Mouse (Mus musculus): ENCODE data around the gene Entpd5. TPM values are rescaled to one million over a fixed set of nuclear protein-coding genes. Genes with fewer than 3 reads are reported as not detected.
A peak's percentile ranks its signal among the peaks of the same experiment; 100 is the strongest.

Gene Entpd5
- polyA plus RNA-seq, 1 experiment from 2014 or later = 8.9 TPM

DNA sequence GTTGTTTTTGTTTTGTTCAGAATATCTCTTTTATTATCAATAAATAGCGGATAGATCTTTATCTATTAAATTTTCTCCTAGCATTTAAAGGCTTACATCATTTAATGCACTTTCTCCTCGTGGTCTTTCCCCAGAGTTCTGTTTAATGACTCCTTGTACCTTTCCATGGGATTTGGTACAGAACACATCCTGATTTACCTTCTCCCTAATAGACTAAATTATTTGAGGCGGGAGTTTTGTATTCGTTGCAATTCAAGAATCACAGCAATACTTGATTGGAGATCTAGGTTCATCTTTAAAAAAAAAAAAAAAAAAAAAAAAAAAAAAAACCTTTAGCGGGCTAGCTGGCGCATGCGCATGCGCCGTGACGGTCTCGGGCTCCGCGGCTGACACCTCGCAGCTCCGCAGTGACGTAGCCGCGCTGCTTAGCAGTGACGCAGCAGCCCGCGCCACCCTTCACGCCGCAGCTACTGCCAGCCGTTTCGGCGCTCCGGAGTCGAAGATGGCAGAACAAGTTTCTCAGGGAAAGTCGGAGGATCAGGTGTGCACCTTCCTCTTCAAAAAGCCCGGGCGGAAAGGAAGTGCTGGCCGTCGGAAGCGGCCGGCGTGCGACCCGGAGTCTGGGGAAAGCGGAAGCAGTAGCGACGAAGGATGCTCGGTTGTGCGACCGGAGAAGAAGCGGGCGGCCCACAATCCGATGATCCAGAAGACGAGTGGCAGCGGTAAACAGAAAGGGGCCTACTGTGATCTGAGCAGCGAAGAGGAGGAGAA is 8.2 kb upstream of the Entpd5 start, which contains the start of gene Rnf113a2:
Rnf113a2 (plus strand) TSS at position 363 of the 771 bp plus-strand sequence.
- H3K4me3 ChIP-seq = peak within 1 kb of the TSS; percentile 70
- H3K27ac ChIP-seq = peak within 1 kb of the TSS; percentile 87
- peaks cover 6% of the 10 kb centered on the region for H3K4me1 ChIP-seq
- DNase-seq (ENCODE audit: low spot score) = peak; percentile 86
- H3K27me3 ChIP-seq (ENCODE audit: low read depth, poor library complexity, severe bottlenecking) = no peaks in the 10 kb centered on the region
- no peaks in the 10 kb centered on the region; the same call in 1 of the 2 replicates for H3K9me3 ChIP-seq (replicated peaks)
- peaks cover 9% of the 10 kb centered on the region for H3K36me3 ChIP-seq
- 3% methylated on average over 50 of the region's 50 CpGs for WGBS

DNA sequence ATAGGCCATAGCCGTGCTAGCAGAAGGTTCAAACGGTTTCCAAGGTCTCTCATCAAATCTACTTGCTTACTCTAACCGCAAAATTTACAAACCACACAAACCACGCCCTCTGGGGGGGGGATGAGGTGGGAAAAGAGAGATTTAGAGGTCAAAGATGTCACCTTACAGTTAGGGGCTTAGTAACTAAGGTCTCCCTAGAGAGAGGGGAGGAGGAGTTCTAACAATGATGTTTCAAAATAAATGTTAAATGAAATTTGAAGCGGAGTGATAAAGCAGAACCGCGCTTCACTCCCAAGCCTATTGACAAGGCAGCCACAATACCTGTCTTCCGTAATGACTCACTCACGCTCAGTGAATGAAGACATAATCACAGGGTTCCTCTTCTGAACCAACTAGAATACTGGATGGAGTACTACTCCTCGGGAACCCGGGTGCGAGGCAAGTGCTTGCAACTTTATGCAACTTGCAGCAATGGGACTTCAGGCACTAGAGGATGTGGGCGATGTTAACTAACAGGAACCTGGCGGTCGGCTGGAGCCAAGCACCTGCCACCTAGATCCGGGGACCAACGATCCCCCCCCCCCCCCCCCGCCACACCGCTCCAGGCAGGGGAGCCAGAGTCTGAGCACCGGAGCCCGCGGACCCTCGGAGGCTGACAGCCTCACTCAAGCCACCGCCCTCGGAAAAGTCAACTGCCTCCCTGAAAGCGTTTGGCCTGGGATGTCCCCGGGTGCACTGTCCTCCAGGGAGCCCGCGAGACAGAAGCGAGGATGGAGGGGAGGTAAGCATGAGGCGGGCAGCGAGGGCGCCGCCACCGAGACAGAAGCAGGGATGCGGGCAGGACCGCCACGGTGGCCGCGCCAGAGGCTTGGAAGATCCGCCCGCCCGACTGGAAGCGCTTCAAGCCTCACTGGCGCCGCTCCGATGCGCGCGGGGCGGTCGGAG is 683 bp downstream of the Entpd5 start:
- Histone ChIP-seq H3K27me3 (ENCODE audit: low read depth, poor library complexity, severe bottlenecking) (peaks cover 8% of the 10 kb centered on the region; the same call in 1 of the 2 replicates), H3K36me3 (no peaks in the 10 kb centered on the region), H3K4me3 (peak overlapping the region; percentile 86), H3K4me1 (peaks cover 20% of the 10 kb centered on the region), H3K27ac (peak overlapping the region; percentile 87), H3K9me3 (replicated peaks) (no peaks in the 10 kb centered on the region)
- DNase-seq (ENCODE audit: low spot score) = no peak
- WGBS = 2% methylated on average over 51 of the region's 52 CpGs

- no peaks in the 10 kb centered on the region for H3K9me3 ChIP-seq (replicated peaks)
- no peaks in the 10 kb centered on the region for H3K36me3 ChIP-seq
- no peak for DNase-seq (ENCODE audit: low spot score)
- H3K4me1 ChIP-seq = peaks cover 20% of the 10 kb centered on the region
- H3K4me3 ChIP-seq = no peak overlapping the region
- peaks cover 8% of the 10 kb centered on the region; the same call in 1 of the 2 replicates for H3K27me3 ChIP-seq (ENCODE audit: low read depth, poor library complexity, severe bottlenecking)
- H3K27ac ChIP-seq = no peak overlapping the region
- WGBS = 57% methylated on average over 4 of the region's 4 CpGs
Observed at GRCm38 (mm10) chr12:84407259-84407658, 1.6 kb downstream of the Entpd5 start.

DNA sequence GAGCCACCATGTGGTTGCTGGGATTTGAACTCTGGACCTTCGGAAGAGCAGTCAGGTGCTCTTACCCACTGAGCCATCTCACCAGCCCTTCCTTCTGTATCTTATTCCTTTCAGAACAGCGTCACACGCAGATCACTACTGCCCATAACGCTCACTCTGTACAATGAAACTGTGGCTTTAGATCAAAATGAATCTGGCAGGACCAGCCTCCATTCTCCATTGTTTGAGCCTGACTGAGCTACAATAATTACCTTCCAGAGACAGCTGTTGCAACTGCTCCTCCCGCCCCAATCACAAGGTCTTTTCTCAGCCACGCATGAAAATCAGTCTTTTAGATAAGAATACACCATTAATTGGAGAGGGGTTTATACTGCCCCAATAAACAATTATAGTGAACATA is 4.3 kb downstream of the Entpd5 start:
- Histone ChIP-seq H3K36me3 (no peaks in the 10 kb centered on the region), H3K27ac (no peak overlapping the region), H3K9me3 (replicated peaks) (no peaks in the 10 kb centered on the region), H3K27me3 (ENCODE audit: low read depth, poor library complexity, severe bottlenecking) (0 out of 2 replicates have a peak, but pooled peaks cover 3% of the 10 kb centered on the region), H3K4me1 (peaks cover 20% of the 10 kb centered on the region), H3K4me3 (no peak overlapping the region)
- peak; percentile 20 for DNase-seq (ENCODE audit: low spot score)
- 91% methylated on average over 6 of the region's 6 CpGs for WGBS

DNA sequence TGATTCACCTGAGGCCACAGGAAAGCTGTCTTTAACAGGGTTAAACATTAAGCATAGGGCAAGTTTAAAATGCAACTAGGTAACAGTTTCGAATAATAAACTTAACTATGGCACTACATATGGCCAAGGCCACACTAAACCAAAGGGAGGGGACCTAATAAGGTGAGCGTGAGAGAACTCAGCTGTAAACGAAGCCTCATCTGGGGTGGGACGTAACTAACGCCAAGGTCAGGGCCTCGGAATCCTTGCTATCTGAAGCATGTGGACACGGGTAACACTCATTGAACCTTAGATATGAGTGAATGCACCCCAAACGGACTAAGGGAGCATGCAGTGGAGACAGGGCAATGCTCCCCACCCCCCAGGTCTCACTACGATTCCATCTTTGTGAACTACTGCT is 5.9 kb downstream of the Entpd5 start:
- no peak for DNase-seq (ENCODE audit: low spot score)
- no peaks in the 10 kb centered on the region for H3K9me3 ChIP-seq (replicated peaks)
- no peak overlapping the region for H3K27ac ChIP-seq
- H3K4me1 ChIP-seq = peaks cover 6% of the 10 kb centered on the region
- no peaks in the 10 kb centered on the region for H3K36me3 ChIP-seq
- H3K27me3 ChIP-seq (ENCODE audit: low read depth, poor library complexity, severe bottlenecking) = 0 out of 2 replicates have a peak, but pooled peaks cover 3% of the 10 kb centered on the region
- H3K4me3 ChIP-seq = no peak overlapping the region
- 78% methylated on average over 9 of the region's 9 CpGs for WGBS

DNA sequence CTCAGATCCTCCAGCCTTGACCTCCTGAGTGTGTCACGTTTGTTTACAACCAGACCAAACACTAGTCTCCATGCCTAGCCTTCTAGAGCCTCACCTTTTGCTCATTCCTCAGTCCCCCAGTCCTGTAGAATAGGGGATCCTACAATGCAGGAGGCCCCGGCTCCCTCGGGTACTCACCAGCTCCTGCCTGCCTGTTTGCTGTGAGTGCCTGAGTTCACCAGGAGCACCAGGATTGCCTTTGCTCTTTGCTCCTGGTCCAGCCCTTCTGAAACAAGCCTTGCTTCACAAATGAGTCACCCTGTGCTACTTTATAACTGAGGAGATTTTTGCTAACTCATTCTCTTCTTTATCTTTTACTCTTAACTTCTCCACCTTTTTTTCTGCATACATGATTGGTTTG is 8.2 kb downstream of the Entpd5 start:
- Histone ChIP-seq H3K36me3 (no peaks in the 10 kb centered on the region), H3K9me3 (replicated peaks) (no peaks in the 10 kb centered on the region), H3K4me1 (peaks cover 2% of the 10 kb centered on the region; the same call in 1 of the 2 replicates), H3K4me3 (no peak overlapping the region), H3K27me3 (ENCODE audit: low read depth, poor library complexity, severe bottlenecking) (no peaks in the 10 kb centered on the region), H3K27ac (no peak overlapping the region)
- no peak for DNase-seq (ENCODE audit: low spot score)
- 69% methylated on average over 3 of the region's 3 CpGs for WGBS

DNA sequence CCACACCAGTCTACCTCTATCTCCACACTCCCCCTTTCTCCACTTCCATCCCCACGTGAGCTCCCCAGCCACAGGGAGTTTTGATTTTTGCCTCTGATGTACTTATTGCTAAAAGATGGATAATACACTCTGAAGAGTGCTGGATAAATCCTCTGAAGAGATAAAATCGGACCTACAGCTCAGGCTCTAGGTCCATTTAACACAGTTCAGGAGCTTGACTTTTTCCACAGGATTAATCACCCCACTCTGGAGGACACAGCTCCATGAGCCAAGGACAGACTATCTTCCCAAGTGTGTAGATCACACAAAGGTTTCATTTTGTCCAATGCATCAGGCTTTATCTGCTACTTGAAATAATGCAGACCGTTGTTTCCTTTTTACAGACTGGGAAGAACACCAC is 8.8 kb downstream of the Entpd5 start:
- Histone ChIP-seq H3K36me3 (no peaks in the 10 kb centered on the region), H3K4me3 (no peak overlapping the region), H3K27me3 (ENCODE audit: low read depth, poor library complexity, severe bottlenecking) (no peaks in the 10 kb centered on the region), H3K9me3 (replicated peaks) (no peaks in the 10 kb centered on the region), H3K4me1 (peaks cover 2% of the 10 kb centered on the region; the same call in 1 of the 2 replicates), H3K27ac (no peak overlapping the region)
- no peak for DNase-seq (ENCODE audit: low spot score)
- 87% methylated on average over 3 of the region's 3 CpGs for WGBS

DNA sequence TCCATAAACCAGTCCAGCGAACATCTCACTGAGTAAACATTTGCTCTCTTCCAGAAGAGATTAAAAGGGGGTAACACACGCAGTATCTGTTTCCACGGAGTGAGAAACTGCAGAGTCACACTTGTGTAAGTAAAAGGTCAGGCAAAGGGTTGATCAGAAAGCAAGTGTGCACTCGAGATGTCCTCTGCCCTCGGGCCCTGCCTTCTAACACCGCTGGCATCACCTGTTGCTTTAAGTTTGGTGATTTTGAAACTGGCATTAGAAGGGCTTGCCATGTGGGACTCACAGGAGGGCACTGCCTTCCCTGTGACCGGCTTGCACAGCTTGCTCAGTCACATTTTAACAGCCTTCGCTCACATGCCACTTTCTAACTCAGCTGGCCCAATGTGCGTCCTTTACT is 9.2 kb downstream of the Entpd5 start:
- H3K4me1 ChIP-seq = peaks cover 2% of the 10 kb centered on the region; the same call in 1 of the 2 replicates
- WGBS = 77% methylated on average over 9 of the region's 9 CpGs
- DNase-seq (ENCODE audit: low spot score) = no peak
- no peaks in the 10 kb centered on the region for H3K9me3 ChIP-seq (replicated peaks)
- no peak overlapping the region for H3K27ac ChIP-seq
- H3K36me3 ChIP-seq = no peaks in the 10 kb centered on the region
- H3K4me3 ChIP-seq = no peak overlapping the region
- no peaks in the 10 kb centered on the region for H3K27me3 ChIP-seq (ENCODE audit: low read depth, poor library complexity, severe bottlenecking)

- no peak overlapping the region for H3K27ac ChIP-seq
- 74% methylated on average over 9 of the region's 9 CpGs for WGBS
- peaks cover 2% of the 10 kb centered on the region; the same call in 1 of the 2 replicates for H3K4me1 ChIP-seq
- DNase-seq (ENCODE audit: low spot score) = no peak
- H3K27me3 ChIP-seq (ENCODE audit: low read depth, poor library complexity, severe bottlenecking) = no peaks in the 10 kb centered on the region
- H3K36me3 ChIP-seq = no peaks in the 10 kb centered on the region
- no peaks in the 10 kb centered on the region for H3K9me3 ChIP-seq (replicated peaks)
- H3K4me3 ChIP-seq = no peak overlapping the region
Observed at GRCm38 (mm10) chr12:84399135-84399534, 9.7 kb downstream of the Entpd5 start.

DNA sequence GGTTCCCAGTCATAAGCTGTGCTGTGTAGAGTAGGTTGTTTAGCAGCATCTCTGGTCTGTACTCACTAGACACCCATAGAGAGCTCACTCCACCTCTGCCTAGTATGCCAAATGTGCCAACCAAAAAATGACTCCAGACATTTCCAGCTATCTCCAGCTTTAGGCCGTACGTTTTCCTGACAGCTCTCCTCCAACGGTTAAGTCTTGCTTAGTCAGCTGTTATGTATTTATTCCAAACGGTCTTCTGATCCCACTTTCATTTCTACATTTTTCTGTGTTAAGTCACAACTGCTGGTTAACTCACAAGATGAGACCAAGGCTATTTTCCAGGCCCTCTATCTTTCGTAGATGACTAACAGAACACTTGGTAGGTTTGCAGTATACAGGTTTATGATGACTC is 10.2 kb downstream of the Entpd5 start:
- Histone ChIP-seq H3K4me1 (peaks cover 2% of the 10 kb centered on the region; the same call in 1 of the 2 replicates), H3K4me3 (no peak overlapping the region), H3K27me3 (ENCODE audit: low read depth, poor library complexity, severe bottlenecking) (no peaks in the 10 kb centered on the region), H3K27ac (no peak overlapping the region), H3K9me3 (replicated peaks) (no peaks in the 10 kb centered on the region), H3K36me3 (no peaks in the 10 kb centered on the region)
- WGBS = 86% methylated on average over 5 of the region's 5 CpGs
- DNase-seq (ENCODE audit: low spot score) = no peak

DNA sequence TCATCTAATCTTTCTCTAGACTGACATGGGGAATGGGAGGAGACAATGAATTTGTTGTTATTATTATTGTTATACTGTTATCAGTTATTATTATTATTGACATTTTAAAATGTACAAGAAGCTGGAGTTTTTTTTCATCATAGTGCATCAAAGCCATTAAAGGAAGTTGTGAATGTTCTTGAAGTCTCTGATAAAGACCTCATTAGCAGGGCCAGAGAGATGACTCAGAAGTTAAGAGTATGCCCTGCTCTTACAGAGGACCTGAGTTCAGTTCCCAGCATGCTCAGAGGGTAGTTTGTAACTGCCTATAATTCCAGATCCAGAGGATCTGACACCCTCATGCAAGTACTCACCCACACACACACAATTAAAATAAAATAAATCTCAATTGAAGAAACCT is 11.1 kb downstream of the Entpd5 start:
- H3K9me3 ChIP-seq (replicated peaks) = no peaks in the 10 kb centered on the region
- no peaks in the 10 kb centered on the region for H3K27me3 ChIP-seq (ENCODE audit: low read depth, poor library complexity, severe bottlenecking)
- no peak overlapping the region for H3K4me3 ChIP-seq
- no peak for DNase-seq (ENCODE audit: low spot score)
- no peaks in the 10 kb centered on the region for H3K36me3 ChIP-seq
- peaks cover 2% of the 10 kb centered on the region; the same call in 1 of the 2 replicates for H3K4me1 ChIP-seq
- no peak overlapping the region for H3K27ac ChIP-seq

DNA sequence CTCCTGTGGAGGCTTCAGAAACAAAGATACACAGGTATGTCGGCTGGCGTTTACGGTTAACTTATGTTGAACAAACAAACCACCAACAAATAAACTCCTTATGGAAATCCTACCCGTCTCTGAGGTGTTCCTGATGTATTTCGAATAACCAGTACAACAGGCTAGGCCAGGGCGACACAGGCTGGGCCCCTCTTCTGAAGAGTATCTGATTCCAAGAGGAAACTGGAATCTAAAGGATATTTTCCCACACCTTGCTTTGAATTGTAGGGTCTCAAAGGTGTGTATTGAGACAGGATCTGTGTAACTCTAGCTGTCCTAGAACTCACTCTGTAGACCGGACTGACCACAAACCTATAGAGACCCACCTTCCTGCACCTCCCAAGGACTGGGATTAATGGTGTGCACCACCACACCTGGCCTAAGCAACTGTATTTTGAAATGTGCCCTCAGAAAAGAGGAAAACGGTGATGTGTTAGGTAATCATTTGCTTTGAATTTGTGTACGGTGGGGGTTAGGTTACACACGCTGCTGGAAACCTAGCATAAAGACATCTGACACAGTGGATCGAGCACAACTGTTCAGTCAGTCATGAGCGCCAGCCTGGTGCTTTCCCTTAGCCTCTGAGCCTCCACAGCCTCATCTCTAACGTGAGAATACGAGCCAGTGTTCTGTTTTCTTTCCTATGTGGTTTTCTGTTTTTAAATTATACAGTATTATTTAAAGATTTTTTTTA is 11.7 kb downstream of the Entpd5 start:
- no peak overlapping the region for H3K27ac ChIP-seq
- no peak overlapping the region for H3K4me3 ChIP-seq
- DNase-seq (ENCODE audit: low spot score) = no peak
- H3K27me3 ChIP-seq (ENCODE audit: low read depth, poor library complexity, severe bottlenecking) = no peaks in the 10 kb centered on the region
- 91% methylated on average over 14 of the region's 14 CpGs for WGBS
- H3K36me3 ChIP-seq = no peaks in the 10 kb centered on the region
- no peaks in the 10 kb centered on the region for H3K9me3 ChIP-seq (replicated peaks)
- peaks cover 2% of the 10 kb centered on the region; the same call in 1 of the 2 replicates for H3K4me1 ChIP-seq

All from limb, embryonic 10.5 days (tissue).